Mouse (Mus musculus): ENCODE results near the gene Net1. TPM values are rescaled to one million over a fixed set of nuclear protein-coding genes. Genes with fewer than 3 reads are reported as not detected.

The Net1 gene
- polyA plus RNA-seq, 1 experiment from 2014 or later = 151 TPM

DNA sequence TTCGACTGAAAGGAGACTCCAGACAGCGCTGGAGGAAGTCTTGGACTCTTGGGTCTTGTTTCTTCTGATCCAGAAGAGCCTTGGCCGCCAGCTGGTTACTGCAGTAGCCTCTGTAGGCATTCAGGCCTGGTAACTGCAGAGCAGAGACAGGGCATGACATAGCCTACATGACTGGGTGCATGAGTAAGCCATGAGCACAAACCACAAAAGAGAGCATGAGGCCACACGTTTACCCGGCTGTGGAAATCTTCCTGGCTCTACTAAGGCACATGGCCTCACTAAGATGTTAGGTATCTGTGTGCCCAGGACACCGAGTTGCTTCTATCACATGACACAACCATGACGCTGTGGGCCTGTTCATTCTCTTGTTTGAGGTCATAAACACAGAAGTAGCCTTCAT is 31.4 kb downstream of the Net1 start:
- no peak for ATAC-seq (ENCODE audit: insufficient number of reproducible peaks, low FRiP score, low TSS enrichment, low read depth)
- Histone ChIP-seq H3K9ac (no peak overlapping the region), H3K4me2 (no peak overlapping the region), H3K9me3 (no peaks in the 10 kb centered on the region), H3K27ac (no peak overlapping the region), H3K27me3 (no peaks in the 10 kb centered on the region), H3K4me3 (no peak overlapping the region), H3K36me3 (peaks cover 60% of the 10 kb centered on the region), H3K4me1 (peaks cover 12% of the 10 kb centered on the region)
- 90% methylated on average over 7 of the region's 7 CpGs for WGBS

DNA sequence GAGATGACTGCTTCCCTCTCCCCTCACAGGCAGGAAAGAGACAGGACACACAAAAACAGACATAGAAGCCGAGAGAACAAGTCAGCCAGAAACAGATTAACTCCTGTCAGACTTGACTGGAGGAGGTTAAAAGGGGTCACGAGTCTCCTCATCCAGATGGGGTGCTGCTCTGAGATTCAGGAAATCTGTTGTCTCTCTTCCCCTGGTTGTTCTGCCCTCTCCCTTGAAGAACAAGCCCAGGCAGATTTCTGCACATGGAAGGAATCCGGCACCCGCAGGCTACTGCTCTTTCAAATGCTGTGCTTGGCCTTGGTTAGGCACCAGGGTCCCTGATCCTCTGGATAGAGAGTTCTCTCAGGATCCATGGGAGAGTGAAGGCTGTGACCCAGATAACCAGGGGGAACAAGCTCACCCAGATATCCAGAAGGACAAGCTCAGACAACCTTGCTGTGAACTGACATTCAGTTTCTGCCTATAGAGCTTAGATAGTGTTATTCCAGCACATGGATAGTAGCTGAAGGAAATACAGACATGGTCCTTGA is 40.3 kb downstream of the Net1 start:
- ATAC-seq (ENCODE audit: insufficient number of reproducible peaks, low FRiP score, low TSS enrichment, low read depth) = no peak
- H3K27ac ChIP-seq = peak overlapping the region; percentile 60
- WGBS = 48% methylated on average over 4 of the region's 4 CpGs

GRCm38 (mm10) chr13:3877185-3877584 is 40.8 kb downstream of the Net1 start:
- H3K27me3 ChIP-seq = no peaks in the 10 kb centered on the region
- no peak overlapping the region for H3K4me2 ChIP-seq
- H3K4me3 ChIP-seq = no peak overlapping the region
- H3K27ac ChIP-seq = peak overlapping the region; percentile 60
- WGBS = 54% methylated on average over 6 of the region's 6 CpGs
- H3K36me3 ChIP-seq = peaks cover 14% of the 10 kb centered on the region
- ATAC-seq (ENCODE audit: insufficient number of reproducible peaks, low FRiP score, low TSS enrichment, low read depth) = peak; percentile 38; the same call in 1 of the 2 replicates
- H3K4me1 ChIP-seq = peaks cover 8% of the 10 kb centered on the region
- no peak overlapping the region for H3K9ac ChIP-seq
- H3K9me3 ChIP-seq = no peaks in the 10 kb centered on the region

More for the DNA sequence above, 40.3 kb downstream of the Net1 start:
- no peaks in the 10 kb centered on the region for H3K9me3 ChIP-seq
- no peaks in the 10 kb centered on the region for H3K27me3 ChIP-seq
- H3K4me3 ChIP-seq = no peak overlapping the region
- H3K9ac ChIP-seq = no peak overlapping the region
- H3K4me1 ChIP-seq = peaks cover 8% of the 10 kb centered on the region
- peaks cover 16% of the 10 kb centered on the region for H3K36me3 ChIP-seq
- no peak overlapping the region for H3K4me2 ChIP-seq

DNA sequence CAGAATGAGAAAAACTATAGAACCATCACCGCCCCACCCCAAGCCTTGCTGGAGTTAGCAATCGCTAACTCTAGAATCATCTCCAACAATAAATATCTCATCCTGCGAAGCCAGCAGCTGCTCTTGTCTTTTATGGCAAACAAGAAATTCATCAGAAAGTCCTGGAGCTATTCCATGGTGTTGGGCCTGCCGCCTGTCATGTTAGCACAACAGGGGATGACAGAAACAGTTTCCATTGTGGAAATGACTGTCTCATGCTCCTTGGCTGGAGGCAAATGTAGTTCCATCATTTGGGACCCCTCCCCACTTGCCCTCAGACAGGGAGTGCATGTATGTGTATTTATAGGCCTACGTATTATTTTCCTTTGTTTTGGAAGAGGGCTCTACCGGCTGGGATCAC is 41.6 kb downstream of the Net1 start:
- no peak overlapping the region for H3K4me2 ChIP-seq
- H3K4me3 ChIP-seq = no peak overlapping the region
- ATAC-seq (ENCODE audit: insufficient number of reproducible peaks, low FRiP score, low TSS enrichment, low read depth) = no peak
- H3K9ac ChIP-seq = no peak overlapping the region
- H3K27ac ChIP-seq = peak overlapping the region; percentile 60
- peaks cover 8% of the 10 kb centered on the region for H3K4me1 ChIP-seq
- no peaks in the 10 kb centered on the region for H3K9me3 ChIP-seq
- no peaks in the 10 kb centered on the region for H3K27me3 ChIP-seq
- peaks cover 7% of the 10 kb centered on the region for H3K36me3 ChIP-seq
- 60% methylated on average over 6 of the region's 6 CpGs for WGBS

GRCm38 (mm10) chr13:3872832-3873231 is 45.2 kb downstream of the Net1 start:
- no peaks in the 10 kb centered on the region for H3K9me3 ChIP-seq
- no peak for ATAC-seq (ENCODE audit: insufficient number of reproducible peaks, low FRiP score, low TSS enrichment, low read depth)
- no peaks in the 10 kb centered on the region for H3K36me3 ChIP-seq
- no peak overlapping the region for H3K4me3 ChIP-seq
- 88% methylated on average over 4 of the region's 4 CpGs for WGBS
- no peak overlapping the region for H3K9ac ChIP-seq
- peaks cover 8% of the 10 kb centered on the region for H3K4me1 ChIP-seq
- H3K27ac ChIP-seq = no peak overlapping the region
- H3K27me3 ChIP-seq = no peaks in the 10 kb centered on the region
- H3K4me2 ChIP-seq = no peak overlapping the region

GRCm38 (mm10) chr13:3869901-3870300 is 48.1 kb downstream of the Net1 start:
- no peaks in the 10 kb centered on the region for H3K4me1 ChIP-seq
- 0 out of 2 replicates have a peak overlapping the region, but pooled peaks have one; percentile 27 for H3K27ac ChIP-seq
- H3K9me3 ChIP-seq = no peaks in the 10 kb centered on the region
- H3K27me3 ChIP-seq = no peaks in the 10 kb centered on the region
- no peak overlapping the region for H3K4me2 ChIP-seq
- no peak overlapping the region for H3K4me3 ChIP-seq
- no peak for ATAC-seq (ENCODE audit: insufficient number of reproducible peaks, low FRiP score, low TSS enrichment, low read depth)
- H3K36me3 ChIP-seq = no peaks in the 10 kb centered on the region
- H3K9ac ChIP-seq = no peak overlapping the region

DNA sequence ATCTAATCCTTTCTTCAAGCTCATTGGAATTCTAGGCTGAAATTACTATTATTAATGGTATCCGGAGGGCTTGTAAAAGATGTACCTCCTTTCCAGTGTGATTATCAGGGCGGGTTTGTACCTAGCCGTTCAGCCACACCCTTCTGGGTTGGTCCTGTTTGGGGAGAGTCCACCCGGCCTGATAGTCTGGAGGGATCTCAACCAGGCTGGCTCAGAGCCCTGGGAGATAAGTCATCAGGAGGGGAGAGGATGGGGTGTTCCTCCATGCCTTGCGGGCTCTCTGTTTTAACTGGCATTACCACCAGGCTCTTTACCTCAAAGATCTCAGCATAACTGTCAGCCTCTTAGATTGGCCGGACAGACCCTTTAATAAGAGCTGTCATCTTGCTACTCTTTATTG is 50.9 kb downstream of the Net1 start:
- Histone ChIP-seq H3K4me2 (no peak overlapping the region), H3K9me3 (no peaks in the 10 kb centered on the region), H3K27me3 (no peaks in the 10 kb centered on the region), H3K36me3 (no peaks in the 10 kb centered on the region), H3K9ac (no peak overlapping the region), H3K4me1 (no peaks in the 10 kb centered on the region), H3K27ac (no peak overlapping the region), H3K4me3 (no peak overlapping the region)
- 68% methylated on average over 6 of the region's 6 CpGs for WGBS
- no peak for ATAC-seq (ENCODE audit: insufficient number of reproducible peaks, low FRiP score, low TSS enrichment, low read depth)

DNA sequence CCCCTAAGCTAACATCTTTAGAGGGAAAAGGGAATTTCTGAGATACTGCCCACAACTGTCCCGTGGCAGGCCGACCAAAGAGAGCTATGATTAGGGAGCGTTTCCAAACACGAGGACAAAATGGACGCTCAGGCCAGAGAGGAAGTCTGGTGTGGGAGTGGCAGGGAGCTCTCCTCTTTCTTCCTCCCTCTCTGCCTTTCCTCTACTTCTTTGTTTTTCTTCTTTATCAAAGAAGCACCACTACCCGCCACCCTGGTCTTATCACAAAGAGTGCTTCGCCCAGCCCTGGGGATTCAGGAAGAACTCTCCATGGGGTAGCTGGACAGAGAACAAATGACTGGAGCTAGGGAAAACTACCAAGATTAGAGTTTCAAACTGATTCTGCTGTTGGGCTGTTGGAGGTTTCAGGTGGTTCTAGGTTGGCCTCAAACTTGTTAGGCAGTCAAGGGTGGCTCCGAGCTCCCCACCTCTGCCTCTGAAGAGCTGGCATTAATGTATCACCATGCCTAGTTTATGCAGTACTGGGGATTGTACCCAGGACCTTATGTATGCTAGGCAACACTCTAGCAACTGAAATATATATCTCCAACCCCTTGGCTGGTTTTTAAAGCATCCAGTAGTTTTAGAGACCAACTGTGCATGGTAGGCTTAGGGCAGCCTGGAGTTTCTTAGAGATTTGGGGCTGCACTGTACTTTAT is 51.5 kb downstream of the Net1 start:
- H3K4me2 ChIP-seq = no peak overlapping the region
- WGBS = 88% methylated on average over 8 of the region's 8 CpGs
- no peak overlapping the region for H3K27ac ChIP-seq

GRCm38 (mm10) chr13:3865648-3866354 is 52.2 kb downstream of the Net1 start:
- Histone ChIP-seq H3K4me3 (no peak overlapping the region), H3K27me3 (no peaks in the 10 kb centered on the region), H3K9me3 (no peaks in the 10 kb centered on the region), H3K9ac (no peak overlapping the region), H3K4me2 (no peak overlapping the region), H3K4me1 (no peaks in the 10 kb centered on the region), H3K27ac (no peak overlapping the region), H3K36me3 (no peaks in the 10 kb centered on the region)
- 72% methylated on average over 14 of the region's 14 CpGs for WGBS
- ATAC-seq (ENCODE audit: insufficient number of reproducible peaks, low FRiP score, low TSS enrichment, low read depth) = no peak

More for the DNA sequence above, 51.5 kb downstream of the Net1 start:
- Histone ChIP-seq H3K4me1 (no peaks in the 10 kb centered on the region), H3K9me3 (no peaks in the 10 kb centered on the region), H3K36me3 (no peaks in the 10 kb centered on the region), H3K4me3 (no peak overlapping the region), H3K27me3 (no peaks in the 10 kb centered on the region), H3K9ac (no peak overlapping the region)
- ATAC-seq (ENCODE audit: insufficient number of reproducible peaks, low FRiP score, low TSS enrichment, low read depth) = no peak

DNA sequence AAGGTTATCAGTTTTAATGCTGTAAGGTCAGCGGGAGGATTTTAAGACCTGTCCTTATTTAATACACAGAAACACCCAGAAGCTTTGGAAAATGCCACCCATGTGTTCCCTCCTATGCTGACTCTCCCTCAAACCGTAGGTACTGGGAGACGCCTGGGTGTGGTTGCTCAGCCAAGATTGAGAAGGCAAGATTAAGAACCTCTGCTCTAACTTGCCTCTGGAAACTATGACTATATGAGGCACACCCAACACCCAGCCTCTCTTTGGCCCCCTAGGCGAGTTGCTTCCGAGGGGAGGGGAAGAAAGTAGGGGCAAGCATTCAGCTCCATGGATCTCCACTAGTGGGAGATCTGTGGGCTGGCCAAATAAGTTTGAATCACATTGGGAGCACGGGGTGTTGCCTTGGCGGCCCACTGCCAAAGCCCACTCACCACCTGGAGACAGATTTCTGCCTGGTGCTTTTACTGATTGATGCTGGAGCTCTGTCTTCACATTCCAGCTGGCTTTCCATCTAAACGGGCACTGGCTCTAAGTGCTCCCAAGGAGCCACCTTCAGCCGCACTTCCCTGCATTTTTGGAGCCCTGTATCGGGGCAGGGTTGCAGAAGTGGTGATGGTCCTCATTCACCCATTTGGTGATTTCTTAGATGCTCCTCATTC is 55.0 kb downstream of the Net1 start:
- Histone ChIP-seq H3K4me2 (no peak overlapping the region), H3K4me1 (no peaks in the 10 kb centered on the region), H3K27me3 (no peaks in the 10 kb centered on the region), H3K36me3 (no peaks in the 10 kb centered on the region), H3K9ac (no peak overlapping the region), H3K4me3 (no peak overlapping the region), H3K27ac (no peak overlapping the region), H3K9me3 (no peaks in the 10 kb centered on the region)
- 65% methylated on average over 10 of the region's 10 CpGs for WGBS
- no peak for ATAC-seq (ENCODE audit: insufficient number of reproducible peaks, low FRiP score, low TSS enrichment, low read depth)

DNA sequence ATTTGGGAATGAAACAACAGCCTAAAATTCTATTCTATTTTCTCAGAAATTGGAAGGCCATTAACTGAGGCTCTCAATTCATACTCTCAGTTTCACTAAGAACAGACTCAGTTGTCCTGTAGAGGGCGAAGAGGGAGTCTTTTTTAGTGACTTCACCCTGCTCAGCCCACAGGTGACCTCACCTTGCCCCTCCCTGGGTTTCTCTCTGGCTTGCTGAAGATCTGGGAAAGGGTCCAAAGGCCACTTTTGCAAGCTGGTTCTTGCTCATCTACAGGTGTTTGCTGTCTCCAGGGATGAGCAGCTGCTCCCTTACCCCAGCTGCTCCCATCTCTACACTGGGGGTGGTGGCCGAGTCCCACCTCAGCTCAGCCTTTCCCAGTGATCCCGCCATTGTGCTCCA is 55.7 kb downstream of the Net1 start:
- H3K36me3 ChIP-seq = no peaks in the 10 kb centered on the region
- no peaks in the 10 kb centered on the region for H3K27me3 ChIP-seq
- H3K4me2 ChIP-seq = no peak overlapping the region
- no peaks in the 10 kb centered on the region for H3K9me3 ChIP-seq
- H3K4me3 ChIP-seq = no peak overlapping the region
- WGBS = 75% methylated on average over 3 of the region's 3 CpGs
- no peak for ATAC-seq (ENCODE audit: insufficient number of reproducible peaks, low FRiP score, low TSS enrichment, low read depth)
- no peak overlapping the region for H3K9ac ChIP-seq
- no peaks in the 10 kb centered on the region for H3K4me1 ChIP-seq
- H3K27ac ChIP-seq = no peak overlapping the region

DNA sequence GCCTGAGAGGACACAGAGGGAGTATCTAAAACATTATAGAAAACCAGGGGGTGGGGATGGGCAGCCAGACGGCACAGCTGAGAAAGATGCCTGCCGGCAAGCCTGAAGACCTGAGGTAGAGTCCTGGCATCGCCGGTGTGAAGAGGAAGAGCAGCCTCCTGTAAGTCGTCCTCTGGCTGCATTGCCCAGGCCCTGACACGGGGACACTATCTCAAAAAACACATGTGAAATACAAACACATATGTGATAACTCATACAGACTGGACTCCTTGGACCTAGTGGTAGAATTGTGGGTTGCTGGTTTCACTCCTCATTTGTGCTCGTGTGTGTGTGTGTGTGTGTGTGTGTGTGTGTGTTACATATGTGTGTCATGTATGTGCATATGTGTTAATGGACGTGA is 56.8 kb downstream of the Net1 start:
- H3K4me3 ChIP-seq = no peak overlapping the region
- no peaks in the 10 kb centered on the region for H3K9me3 ChIP-seq
- no peak for ATAC-seq (ENCODE audit: insufficient number of reproducible peaks, low FRiP score, low TSS enrichment, low read depth)
- H3K36me3 ChIP-seq = no peaks in the 10 kb centered on the region
- 91% methylated on average over 8 of the region's 8 CpGs for WGBS
- no peak overlapping the region for H3K9ac ChIP-seq
- H3K4me2 ChIP-seq = no peak overlapping the region
- H3K27ac ChIP-seq = no peak overlapping the region
- H3K27me3 ChIP-seq = no peaks in the 10 kb centered on the region
- H3K4me1 ChIP-seq = peaks cover 3% of the 10 kb centered on the region; the same call in 1 of the 2 replicates

All from limb, embryonic 15.5 days (tissue).